Mouse (Mus musculus): Measurements from ENCODE around the gene Lhfpl2.

- no peak for TF ChIP-seq CTCF (IDR thresholded peaks at IDR 0.05; ENCODE audit: control insufficient read depth, insufficient read depth, low read length)
- no peak for TF ChIP-seq POLR2A (IDR thresholded peaks at IDR 0.05; ENCODE audit: borderline replicate concordance, control insufficient read depth, low read depth, low read length)
These were observed at the start of gene Lhfpl2 for GRCm38 (mm10) chr13:94057563-94058560.
